8 mouse cellular contexts compared by ENCODE assay signal in the genomic region with DNA sequence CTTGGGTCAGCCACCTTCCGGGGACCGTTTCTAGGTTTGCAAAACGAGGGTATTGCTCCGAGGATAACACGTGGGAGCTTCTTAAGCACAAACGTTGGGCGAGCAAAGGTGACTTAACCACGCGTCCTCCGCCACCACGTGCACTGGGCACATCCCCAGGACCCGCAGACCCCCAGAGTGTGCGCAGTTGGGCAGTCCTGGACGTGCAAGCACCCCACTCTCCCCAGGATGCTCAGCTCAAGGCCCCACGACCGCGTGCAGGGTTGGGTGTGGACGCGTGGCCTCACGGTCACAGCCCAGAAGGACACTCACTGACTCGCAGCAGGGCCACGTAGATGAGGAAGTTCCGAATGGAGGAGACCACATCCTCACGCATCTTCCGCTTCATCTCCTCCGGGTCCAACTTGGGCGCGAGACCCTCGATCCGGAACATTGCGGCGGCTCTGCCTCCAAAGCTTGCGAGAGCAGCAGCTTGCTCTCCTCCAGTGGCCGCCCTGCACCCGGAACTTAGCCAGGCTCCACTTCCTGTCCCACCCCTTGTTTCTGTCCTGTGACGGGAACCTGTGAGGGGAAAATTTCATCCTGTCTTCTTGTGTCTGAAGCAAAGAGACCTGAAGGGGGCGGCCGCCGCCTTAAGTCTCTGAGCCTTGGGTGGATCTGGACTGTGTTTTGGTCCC. TPM values are rescaled to one million over a fixed set of nuclear protein-coding genes. Genes with fewer than 3 reads are reported as not detected.
DNase-seq lines count a peak whose midpoint lies in the region; ATAC-seq and TF ChIP-seq lines count a peak whose summit lies in the region.

Tomm5 (minus strand) TSS at position 514 of the 677 bp plus-strand sequence.

- no peaks in the 10 kb centered on the region for H3K27me3 ChIP-seq in heart, embryonic 12.5 days (replicated peaks)
- H3K27me3 ChIP-seq in kidney, postnatal 0 days (ENCODE audit: insufficient read depth, low read length), result no peaks in the 10 kb centered on the region
- no peaks in the 10 kb centered on the region for H3K27me3 ChIP-seq in liver, embryonic 11.5 days (replicated peaks; ENCODE audit: control insufficient read depth, insufficient read depth, low read length)
- H3K27me3 ChIP-seq in stomach, embryonic 14.5 days (ENCODE audit: control insufficient read depth, insufficient read depth, low read length), result no peaks in the 10 kb centered on the region

- peak within 1 kb of the TSS; percentile 62 for H3K27ac ChIP-seq in heart, embryonic 12.5 days (ENCODE audit: poor library complexity, severe bottlenecking)
- peak within 1 kb of the TSS; percentile 81 for H3K27ac ChIP-seq in kidney, postnatal 0 days
- peak within 1 kb of the TSS; percentile 38; the same call in 1 of the 2 replicates for H3K27ac ChIP-seq in liver, embryonic 11.5 days (ENCODE audit: low read depth, low read length)
- H3K27ac ChIP-seq in stomach, embryonic 14.5 days (ENCODE audit: low read length), result peak within 1 kb of the TSS; percentile 39; the same call in 1 of the 2 replicates

- peak within 1 kb of the TSS; percentile 89 for H3K4me2 ChIP-seq in heart, embryonic 12.5 days
- H3K4me2 ChIP-seq in kidney, postnatal 0 days (ENCODE audit: low read length), result peak within 1 kb of the TSS; percentile 81
- H3K4me2 ChIP-seq in liver, embryonic 11.5 days, result peak within 1 kb of the TSS; percentile 70
- H3K4me2 ChIP-seq in stomach, embryonic 14.5 days (replicated peaks; ENCODE audit: low read depth, low read length), result peak within 1 kb of the TSS; percentile 58

- no peaks in the 10 kb centered on the region for H3K9me3 ChIP-seq in heart, embryonic 12.5 days (replicated peaks)
- H3K9me3 ChIP-seq in kidney, postnatal 0 days (replicated peaks; ENCODE audit: low read length), result no peaks in the 10 kb centered on the region
- no peaks in the 10 kb centered on the region for H3K9me3 ChIP-seq in liver, embryonic 11.5 days (ENCODE audit: control insufficient read depth, low read length)
- H3K9me3 ChIP-seq in stomach, embryonic 14.5 days (ENCODE audit: control insufficient read depth, low read depth, low read length), result no peaks in the 10 kb centered on the region

- peaks cover 11% of the 10 kb centered on the region for H3K4me1 ChIP-seq in heart, embryonic 12.5 days (replicated peaks)
- peaks cover 10% of the 10 kb centered on the region for H3K4me1 ChIP-seq in kidney, postnatal 0 days (replicated peaks; ENCODE audit: insufficient read depth, low read length)
- H3K4me1 ChIP-seq in liver, embryonic 11.5 days (replicated peaks; ENCODE audit: control insufficient read depth, insufficient read depth, low read length), result peaks cover 4% of the 10 kb centered on the region; the same call in 1 of the 2 replicates
- H3K4me1 ChIP-seq in stomach, embryonic 14.5 days (ENCODE audit: control insufficient read depth, insufficient read depth, low read length), result 0 out of 2 replicates have a peak, but pooled peaks cover 5% of the 10 kb centered on the region

- TF ChIP-seq CTCF in kidney, postnatal 0 days (IDR thresholded peaks at IDR 0.05; ENCODE audit: low read depth), result peak; percentile 88

- peak within 1 kb of the TSS; percentile 90 for H3K4me3 ChIP-seq in heart, embryonic 12.5 days
- H3K4me3 ChIP-seq in kidney, postnatal 0 days (replicated peaks; ENCODE audit: low read depth, low read length), result peak within 1 kb of the TSS; percentile 90
- H3K4me3 ChIP-seq in liver, embryonic 11.5 days (ENCODE audit: low read depth, low read length), result peak within 1 kb of the TSS; percentile 73
- H3K4me3 ChIP-seq in stomach, embryonic 14.5 days (ENCODE audit: low read depth, low read length), result peak within 1 kb of the TSS; percentile 79

- H3K9ac ChIP-seq in heart, embryonic 12.5 days, result peak within 1 kb of the TSS; percentile 93
- H3K9ac ChIP-seq in kidney, postnatal 0 days (ENCODE audit: low read depth, low read length), result peak within 1 kb of the TSS; percentile 92
- peak within 1 kb of the TSS; percentile 80 for H3K9ac ChIP-seq in liver, embryonic 11.5 days (ENCODE audit: low read depth, low read length)
- H3K9ac ChIP-seq in stomach, embryonic 14.5 days (replicated peaks; ENCODE audit: low read depth, low read length), result peak within 1 kb of the TSS; percentile 93

- DNase-seq in CD4-positive helper T cell, adult 2 months (ENCODE audit: low read depth, low spot score), result peak; percentile 92
- peak; percentile 92 for DNase-seq in brain, embryonic 18.5 days (ENCODE audit: low read depth, low spot score)
- peak; percentile 99 for DNase-seq in kidney, postnatal 0 days (ENCODE audit: low spot score)
- DNase-seq in liver, embryonic 11.5 days (ENCODE audit: low spot score), result peak; percentile 86
- DNase-seq in naive thymus-derived CD4-positive, alpha-beta T cell, adult 2 months (ENCODE audit: low read depth), result peak; percentile 91

- under 1% methylated on average over 39 of the region's 39 CpGs for WGBS in heart, embryonic 12.5 days
- WGBS in kidney, postnatal 0 days, result 0% methylated on average over 39 of the region's 39 CpGs
- 1% methylated on average over 39 of the region's 39 CpGs for WGBS in liver, embryonic 11.5 days
- WGBS in stomach, embryonic 14.5 days, result 0% methylated on average over 39 of the region's 39 CpGs

- peak; percentile 91 for ATAC-seq in erythroid progenitor cell, adult 5-6 weeks (replicated peaks; ENCODE audit: low FRiP score, poor library complexity, severe bottlenecking)
- peak; percentile 91 for ATAC-seq in heart, embryonic 12.5 days (ENCODE audit: insufficient number of reproducible peaks, low FRiP score)
- peak; percentile 94 for ATAC-seq in kidney, postnatal 0 days (replicated peaks; ENCODE audit: low FRiP score, low read depth)
- ATAC-seq in liver, embryonic 11.5 days (replicated peaks; ENCODE audit: low FRiP score), result peak; percentile 96
- ATAC-seq in stomach, embryonic 14.5 days (ENCODE audit: insufficient number of reproducible peaks, insufficient read depth, low FRiP score, low read depth), result peak; percentile 93

- peaks cover 29% of the 10 kb centered on the region for H3K36me3 ChIP-seq in heart, embryonic 12.5 days
- H3K36me3 ChIP-seq in kidney, postnatal 0 days (ENCODE audit: insufficient read depth, low read length), result peaks cover 18% of the 10 kb centered on the region; the same call in 1 of the 2 replicates
- peaks cover 12% of the 10 kb centered on the region; the same call in 1 of the 2 replicates for H3K36me3 ChIP-seq in liver, embryonic 11.5 days (ENCODE audit: control insufficient read depth, insufficient read depth, low read length)
- H3K36me3 ChIP-seq in stomach, embryonic 14.5 days (ENCODE audit: control insufficient read depth, insufficient read depth, low read length), result peaks cover 8% of the 10 kb centered on the region

RNA-seq across cellular contexts. Expression of gene Tomm5, which starts in this region (rescaled TPM):
- 9.0 and 70.4 TPM in 2 replicates for total RNA-seq in erythroid progenitor cell, adult 5-6 weeks (2015; ENCODE audit: low replicate concordance)
- 32.3 and 52.8 TPM in 2 replicates for total RNA-seq in erythroid progenitor cell, adult 5-6 weeks (2017; ENCODE audit: low replicate concordance)
- polyA plus RNA-seq in heart, embryonic 12.5 days (2016; fragmentation: Nextera tagmentation; extraction: Ambion mirVana), result 207 and 213 TPM in 2 replicates
- polyA plus RNA-seq in kidney, postnatal 0 days (2015; fragmentation: Nextera tagmentation; extraction: Ambion mirVana), result 313 and 347 TPM in 2 replicates
- 445 and 480 TPM in 2 replicates for polyA plus RNA-seq in liver, embryonic 11.5 days (2014; fragmentation: Nextera tagmentation; extraction: Ambion mirVana)
- polyA plus RNA-seq in stomach, embryonic 14.5 days (2014; fragmentation: Nextera tagmentation; extraction: Ambion mirVana), result 240 and 242 TPM in 2 replicates

Comparison
In these comparisons a context has a peak if more than half of its experiments do, and no peak if none do; other contexts are left out.
1. Peak in every context shown above with its lines: DNase-seq, ATAC-seq, H3K4me3 ChIP-seq and H3K27ac ChIP-seq.